Mouse (Mus musculus) adrenal gland, adult 2 months (tissue): Measurements from ENCODE around the gene Sema5b. TPM values are rescaled to one million over a fixed set of nuclear protein-coding genes. Genes with fewer than 3 reads are reported as not detected.
"Not testable (repeated sequence)": the region's sequence is repeated elsewhere in the genome, so short reads cannot be mapped to it uniquely, and the experiment has no call there.

Experiments used
- DNase-seq: peaks from one replicate; pipeline ENCODE4 v3.0.0; 2021
- polyA plus RNA-seq: library from polyadenylated mRNA; depleted of rRNA; stranded (reverse); fragments of >200 nt; gene quantifications from 2 replicates; pipeline ENCODE4 v1.2.3, GENCODE M21; 2012
- total RNA-seq, 2 experiments: library from RNA; stranded (reverse); gene quantifications; 2 replicates each; pipeline ENCODE4 v1.2.3; 2021

Gene Sema5b
- total and polyA plus RNA-seq, 3 experiments = 1.5 to 48.9 (median 8.3) TPM

DNA sequence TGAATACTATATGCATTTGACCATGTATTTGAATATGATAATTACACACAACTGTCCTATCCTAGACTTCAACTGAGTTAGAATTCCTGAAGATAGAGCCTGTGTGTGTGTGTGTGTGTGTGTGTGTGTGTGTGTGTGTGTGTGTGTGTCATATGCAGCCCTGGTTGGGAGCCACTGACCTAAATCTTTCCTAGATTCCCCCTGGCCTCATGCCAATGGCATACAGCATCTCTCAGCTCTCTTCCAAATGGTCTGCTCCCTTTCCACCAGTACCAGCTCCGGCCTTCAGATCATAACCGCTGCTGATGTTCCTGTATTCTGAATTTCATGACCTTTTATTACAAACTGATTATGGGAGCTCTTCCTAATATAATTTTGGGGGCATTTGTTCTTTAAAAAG, 8.4 kb downstream of the Sema5b start:
- DNase-seq = no peak

DNA sequence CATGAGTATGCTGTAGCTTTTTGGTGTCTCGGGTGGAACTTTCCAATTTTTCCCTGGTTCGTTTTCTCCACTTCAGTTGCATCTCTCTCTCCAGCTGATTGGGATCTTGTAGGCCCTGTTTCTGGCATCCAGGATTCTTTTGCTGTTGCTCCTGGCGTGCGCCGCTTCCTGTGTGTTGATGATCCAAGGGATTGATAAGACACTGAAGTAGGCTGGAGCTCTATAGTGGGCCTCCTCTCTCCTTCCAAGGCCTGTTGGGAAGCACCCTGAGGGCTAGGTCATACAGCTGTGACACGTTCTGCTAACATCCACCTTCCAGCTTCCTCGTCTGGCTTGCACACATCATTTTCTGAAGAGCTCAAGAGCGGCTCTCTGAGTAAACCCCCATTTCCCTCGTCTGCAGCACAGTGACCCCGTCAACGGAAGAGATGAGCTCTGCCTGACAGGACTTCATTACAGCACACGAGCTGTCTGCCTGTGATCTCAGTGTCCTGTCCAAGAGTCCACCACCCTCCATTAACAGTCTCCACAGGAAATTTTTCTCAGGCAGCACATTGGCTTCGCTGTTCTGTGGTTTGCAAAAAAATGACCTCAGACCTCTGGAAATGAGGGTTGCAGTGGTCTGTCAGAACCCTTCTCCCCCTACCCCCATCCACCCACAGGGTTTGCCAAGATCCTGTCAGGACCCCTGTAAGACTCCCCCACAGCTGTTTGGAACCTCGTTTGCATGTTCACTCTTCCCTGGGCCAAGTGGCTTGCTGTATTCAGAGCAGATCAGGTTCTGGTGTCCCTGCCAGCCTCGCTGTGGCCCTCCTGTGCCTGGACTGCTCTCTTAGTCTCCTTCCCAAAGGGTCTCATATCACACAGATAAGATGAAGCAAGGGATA, 14.9 kb downstream of the Sema5b start:
- no peak for DNase-seq

DNA sequence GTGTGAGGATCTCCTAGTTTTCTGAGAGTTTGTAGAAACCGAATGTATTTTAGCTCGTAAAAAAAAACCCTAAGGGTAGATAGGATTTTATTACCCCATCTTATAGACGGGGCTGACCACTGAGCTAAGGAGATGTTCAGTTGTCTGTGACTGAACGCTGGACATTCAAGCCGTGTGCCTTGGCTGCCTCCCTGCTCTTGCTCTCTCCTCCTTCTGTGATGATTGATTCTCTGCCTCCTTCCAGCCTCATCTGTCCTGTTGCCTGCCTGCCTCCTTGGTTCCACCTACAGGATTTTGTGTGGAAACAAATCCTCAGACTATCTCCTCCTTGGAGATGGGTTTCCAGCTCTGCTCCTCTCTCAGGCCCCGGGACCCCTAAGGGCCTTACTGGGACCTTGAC, 16.1 kb downstream of the Sema5b start:
- no peak for DNase-seq

DNA sequence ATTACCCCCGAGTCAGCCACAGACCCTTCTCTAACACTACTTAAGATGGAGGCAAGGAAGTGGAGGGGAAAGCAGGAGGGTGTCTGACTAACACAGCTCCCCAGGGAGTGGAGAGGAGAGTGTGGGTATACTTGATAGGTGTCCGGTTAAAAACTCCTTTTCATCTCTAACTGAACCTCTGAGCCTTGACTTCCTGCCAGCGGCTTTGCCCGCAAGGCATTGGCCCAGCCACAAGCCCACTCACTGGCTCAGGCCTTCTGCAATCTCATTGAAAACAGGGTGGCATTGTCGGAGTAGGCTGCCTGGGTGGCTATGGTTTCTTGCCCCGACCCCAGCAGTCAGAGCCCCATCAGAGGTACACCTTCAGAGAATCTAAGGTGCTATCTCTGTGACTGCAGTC, 20.6 kb downstream of the Sema5b start:
- no peak for DNase-seq

DNA sequence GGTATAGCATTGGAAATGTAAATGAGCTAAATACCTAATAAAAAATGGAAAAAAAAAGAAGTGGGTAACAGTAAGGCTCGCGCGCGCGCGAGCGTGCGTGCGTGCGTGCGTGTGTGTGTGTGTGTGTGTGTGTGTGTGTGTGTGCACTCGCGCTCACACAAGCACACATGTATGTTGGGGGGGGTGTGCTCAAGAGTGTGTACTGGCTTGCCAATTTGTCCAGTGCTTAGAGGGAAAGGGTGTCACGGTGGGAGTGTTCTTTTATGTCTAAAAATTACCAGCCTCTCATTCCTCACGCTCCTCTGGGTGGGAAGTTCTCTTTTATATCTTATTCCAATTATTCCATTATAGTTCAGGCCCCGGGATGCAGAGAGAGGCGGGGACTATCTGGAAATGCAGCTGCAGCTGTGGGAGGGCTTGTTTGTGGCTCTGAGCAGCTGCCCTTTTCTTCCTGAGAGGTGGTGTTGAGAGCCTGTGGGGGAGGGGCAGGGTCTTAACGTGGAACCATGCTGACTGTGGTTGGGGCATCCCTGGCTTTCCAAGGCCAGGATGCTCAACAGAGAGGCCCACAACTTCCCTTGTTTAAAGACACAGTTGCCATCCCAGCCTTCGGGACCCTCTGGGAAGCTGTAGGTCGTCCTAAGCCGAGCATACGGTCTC, 23.4 kb downstream of the Sema5b start:
- no peak for DNase-seq

DNA sequence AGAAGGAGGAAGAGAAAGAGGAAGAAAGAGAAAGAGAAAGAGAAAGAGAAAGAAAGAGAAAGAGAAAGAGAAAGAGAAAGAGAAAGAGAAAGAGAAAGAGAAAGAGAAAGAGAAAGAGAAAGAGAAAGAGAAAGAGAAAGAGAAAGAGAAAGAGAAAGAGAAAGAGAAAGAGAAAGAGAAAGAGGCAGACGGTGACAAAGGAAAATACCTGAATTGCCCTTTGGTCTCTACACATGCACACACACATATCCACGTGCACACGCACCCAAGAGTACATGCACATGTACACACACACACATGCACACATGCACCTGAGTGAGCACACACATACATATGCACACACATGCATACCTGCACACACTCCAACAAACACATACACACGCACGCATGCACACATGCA, 24.7 kb downstream of the Sema5b start:
- not testable (repeated sequence) for DNase-seq

DNA sequence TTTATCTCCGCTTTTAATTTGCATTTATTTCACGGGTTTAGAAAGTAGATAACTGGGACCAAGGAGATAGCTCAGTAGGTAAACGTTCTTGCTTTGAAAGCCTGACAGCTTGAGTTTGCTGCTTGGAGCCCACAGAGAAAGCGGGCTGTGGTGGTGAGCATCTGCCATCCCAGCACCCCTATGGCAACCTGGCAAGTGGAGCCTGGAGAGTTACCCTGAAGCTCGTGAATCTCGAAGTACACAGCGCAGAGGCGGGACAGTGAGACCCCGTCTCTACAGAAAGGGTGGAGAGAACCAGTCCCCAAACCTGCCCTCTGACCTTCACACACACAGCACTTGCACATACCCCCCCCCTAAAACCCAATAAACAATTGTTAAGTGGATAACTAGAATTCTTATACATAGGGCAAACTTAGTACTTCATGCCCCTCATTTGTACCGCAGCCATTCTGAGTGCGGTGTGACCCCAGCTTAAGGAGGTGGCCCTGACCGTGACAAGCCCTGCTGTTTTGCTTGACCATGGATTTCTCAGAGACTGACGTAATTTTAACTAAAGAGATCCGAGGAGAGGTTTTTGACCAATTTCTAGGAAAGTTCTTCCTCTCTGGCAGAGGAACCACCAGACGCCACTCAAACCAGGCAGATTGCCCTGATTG, 27.4 kb downstream of the Sema5b start:
- no peak for DNase-seq

DNA sequence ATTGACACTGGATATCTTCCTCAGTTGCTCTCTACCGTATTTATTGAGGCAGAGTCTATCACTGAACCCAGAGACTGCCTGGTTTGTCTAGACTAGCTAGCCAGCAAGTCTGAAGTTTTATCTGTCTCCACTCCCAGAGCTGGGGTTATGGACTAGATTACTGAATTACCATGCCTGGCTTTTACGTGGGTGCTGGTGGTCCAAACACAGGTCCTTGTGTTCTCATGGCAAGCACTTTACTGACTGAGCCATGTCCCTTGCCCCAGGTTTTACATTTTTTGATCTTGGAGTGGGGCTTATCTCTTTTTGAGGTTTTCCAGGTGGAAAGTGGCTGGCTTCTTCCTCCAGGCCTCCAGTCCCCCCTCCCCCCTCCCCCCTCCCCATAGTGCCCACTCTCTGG, 28.4 kb downstream of the Sema5b start:
- no peak for DNase-seq

DNA sequence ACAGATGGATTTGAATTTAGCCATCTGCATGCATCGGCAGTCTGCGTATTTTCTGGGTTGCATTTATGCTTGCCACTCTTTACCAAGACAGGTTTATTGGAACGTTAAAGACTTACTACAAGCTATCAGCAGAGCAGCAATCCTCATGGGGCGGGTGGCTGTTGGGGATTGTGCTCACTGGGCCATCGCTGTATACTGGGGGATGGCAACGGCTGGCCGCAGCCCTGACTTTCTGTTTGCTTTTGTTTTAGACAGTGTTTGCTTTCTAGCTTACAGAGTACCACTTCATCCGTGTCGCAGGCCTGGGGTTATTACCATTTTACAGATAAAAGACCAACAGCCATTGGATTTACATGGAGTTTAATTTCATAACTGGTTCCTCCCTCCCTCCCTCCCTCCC, 28.8 kb downstream of the Sema5b start:
- DNase-seq = no peak

DNA sequence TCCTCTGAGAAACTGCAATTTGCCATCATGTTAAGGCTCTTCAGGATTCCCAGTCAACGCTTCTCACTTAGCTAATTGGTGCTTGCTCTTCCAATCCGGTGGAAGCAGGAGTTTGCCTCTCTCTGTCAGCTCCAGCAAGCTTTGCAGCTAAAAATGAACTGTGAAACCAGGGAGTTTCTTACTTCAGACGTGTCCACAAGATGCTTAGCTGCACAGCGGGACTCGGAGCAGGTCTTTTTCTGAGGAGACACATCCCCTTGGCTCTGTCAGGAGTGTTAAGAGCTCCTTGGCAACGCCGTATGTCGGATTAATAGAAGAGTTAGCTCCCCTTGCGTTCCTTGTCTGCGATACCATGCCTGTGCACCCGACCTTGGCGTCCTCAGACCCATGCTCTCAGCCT, 29.7 kb downstream of the Sema5b start:
- no peak for DNase-seq

DNA sequence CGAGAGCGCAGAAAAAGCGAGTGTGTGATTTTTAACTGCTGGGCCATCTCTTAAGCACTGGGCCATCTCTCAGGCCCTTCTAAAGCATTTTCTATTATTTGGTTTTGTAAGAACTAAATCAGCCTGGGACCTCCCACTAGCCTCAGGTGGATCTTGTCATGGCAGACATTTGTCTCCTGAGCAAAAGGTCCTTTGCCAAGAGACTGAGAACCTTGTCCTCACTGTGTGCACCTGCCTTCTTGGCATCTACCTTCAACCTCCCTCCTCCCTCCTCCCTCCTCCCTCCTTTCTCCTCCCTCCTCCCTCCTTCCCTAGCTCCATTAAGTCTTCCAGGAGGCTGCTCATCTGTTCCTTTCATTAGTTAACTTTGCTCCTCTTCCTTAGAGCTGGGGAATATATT, 32.6 kb downstream of the Sema5b start:
- DNase-seq = no peak

DNA sequence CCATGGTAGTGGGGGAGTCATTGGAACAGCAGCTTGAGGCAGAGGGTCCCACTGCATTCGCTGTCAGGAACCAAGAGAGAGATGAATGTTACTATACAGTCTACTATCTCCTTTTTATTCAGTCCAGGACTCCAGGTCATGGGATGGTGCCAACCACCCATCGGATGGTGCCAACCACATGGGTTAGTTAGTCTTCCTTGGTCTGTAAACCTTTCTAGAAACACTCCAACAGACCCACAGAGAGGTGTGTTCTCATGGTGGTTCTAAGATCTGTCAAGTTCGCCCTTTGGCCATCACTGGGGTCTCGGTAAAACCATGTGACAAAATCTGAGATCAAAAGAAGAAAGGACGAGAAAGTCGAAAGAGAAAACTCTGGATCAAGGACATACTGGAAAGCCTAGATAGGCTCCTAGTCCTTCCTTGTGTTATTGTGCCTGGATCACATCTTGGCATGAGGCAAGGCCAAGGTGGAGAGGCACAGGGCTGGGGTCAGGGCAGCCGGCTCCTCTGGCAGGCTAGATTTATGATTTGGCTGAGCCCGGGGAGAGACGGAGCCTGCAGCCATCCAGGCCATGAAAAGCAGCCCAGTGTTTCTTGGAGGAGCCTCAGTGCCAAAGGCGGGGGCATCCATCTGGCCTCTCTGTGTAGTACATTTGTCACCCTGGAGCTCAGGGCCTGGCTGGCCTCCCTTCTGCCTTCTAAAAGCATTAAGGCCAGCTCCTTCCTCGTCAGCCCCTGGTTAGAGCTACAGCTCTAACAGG, 36.4 kb downstream of the Sema5b start:
- DNase-seq = peak; percentile 59

DNA sequence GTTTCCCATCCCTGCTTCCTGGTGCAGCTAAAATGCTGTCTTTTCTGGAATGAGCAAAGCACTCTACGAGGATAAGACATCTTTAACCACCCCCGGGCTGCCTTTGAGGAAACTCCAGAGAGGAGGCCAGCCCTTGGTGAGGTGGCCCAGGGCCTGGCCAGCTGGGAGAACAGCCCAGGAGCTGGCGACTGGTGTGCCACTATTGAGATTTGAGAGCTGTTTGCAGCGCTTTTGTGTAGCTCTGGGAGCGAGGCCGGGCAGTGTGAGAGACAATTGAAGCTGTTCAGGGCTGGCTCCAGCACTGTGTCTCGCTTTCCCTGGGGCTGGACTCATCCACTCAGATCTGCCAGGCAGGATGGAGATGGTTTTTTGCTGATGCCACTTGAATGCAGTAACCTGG, 40.4 kb downstream of the Sema5b start:
- no peak for DNase-seq

DNA sequence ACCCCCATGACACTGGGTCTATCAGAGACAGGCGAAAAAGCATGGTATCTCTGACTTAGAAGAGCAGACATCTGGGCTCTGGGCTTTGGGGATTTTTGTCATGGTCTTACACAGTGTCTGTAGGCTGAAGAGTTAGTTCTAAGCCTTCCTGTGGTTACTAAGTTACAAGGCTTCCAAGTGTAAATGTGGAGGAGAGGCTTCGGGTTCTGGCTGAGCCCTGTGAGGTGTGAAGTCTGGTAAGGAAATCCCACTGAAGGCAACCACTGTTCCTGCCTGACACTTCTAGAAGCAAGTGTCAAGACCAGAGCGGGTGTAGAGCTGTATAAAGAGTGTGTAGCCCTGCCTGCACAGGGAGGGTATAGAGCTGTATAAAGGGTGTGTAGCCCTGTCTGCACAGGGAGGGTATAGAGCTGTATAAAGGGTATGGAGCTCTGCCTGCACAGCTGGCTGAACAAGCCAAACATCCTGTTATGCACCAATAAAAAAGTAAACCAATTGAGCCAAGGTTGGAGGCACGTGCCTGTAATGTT, 42.7 kb downstream of the Sema5b start:
- no peak for DNase-seq

DNA sequence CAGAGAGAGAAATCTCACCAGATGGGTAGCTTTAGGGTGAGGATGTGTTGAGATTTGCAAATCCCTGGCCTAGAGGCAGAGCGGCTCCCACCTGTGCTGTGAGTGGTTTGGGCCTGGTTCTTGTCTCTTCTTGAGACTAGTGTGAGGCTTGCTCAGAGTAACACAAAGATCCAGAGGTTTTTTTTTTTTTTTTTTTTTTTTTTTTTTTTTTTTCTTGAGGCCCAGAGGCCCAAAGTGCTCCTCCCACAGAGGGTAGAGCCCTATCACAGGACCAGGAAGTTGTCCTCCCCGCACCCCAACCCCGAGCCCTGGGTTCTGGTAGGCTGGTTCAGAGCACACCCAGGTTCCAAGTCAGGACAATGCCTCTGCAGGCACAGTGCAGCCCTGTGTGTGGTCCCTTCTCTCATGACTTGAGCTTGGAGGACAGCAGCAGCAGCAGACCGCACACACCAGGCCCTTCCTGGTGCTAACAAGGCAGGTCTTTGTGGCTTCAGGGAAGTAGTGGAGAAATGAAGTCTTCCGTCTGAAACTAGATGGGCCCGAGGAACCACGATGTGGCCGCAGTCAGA, 44.3 kb downstream of the Sema5b start:
- DNase-seq = no peak

DNA sequence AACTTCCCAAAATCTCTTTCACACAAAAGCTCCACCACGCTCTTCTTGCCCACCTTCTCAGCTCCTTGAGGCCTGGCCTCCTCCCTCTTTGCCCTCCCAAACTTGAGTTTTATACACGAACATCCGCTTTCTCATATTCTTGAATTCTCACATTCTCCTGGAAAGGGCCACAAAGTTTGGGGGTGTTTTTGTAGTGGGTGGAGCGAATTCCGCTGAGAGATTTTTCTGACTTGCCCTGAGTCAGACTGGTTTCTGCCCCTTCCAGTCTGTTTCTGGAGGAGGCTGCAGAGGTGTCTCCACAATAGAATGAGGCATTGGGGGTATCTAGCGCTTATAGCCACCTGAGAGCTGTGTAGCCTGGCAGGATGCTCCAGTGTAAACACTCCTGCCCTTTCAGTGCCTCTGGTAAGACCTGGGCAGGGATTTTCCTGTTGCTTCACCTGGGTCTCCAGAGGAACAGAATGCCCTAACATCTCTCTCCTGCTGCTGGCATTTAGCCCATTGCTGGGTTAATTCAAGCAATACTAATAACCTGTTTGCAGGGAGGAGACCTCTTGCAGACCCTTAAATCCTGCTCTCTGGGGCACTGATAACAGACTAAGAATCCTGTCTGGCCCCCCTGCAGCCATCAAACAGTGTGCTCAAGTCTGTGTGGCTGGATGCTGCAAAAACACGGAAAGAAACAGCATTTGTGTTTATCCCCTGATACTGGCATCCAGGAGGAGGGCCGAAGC, 46.3 kb downstream of the Sema5b start:
- DNase-seq = no peak

DNA sequence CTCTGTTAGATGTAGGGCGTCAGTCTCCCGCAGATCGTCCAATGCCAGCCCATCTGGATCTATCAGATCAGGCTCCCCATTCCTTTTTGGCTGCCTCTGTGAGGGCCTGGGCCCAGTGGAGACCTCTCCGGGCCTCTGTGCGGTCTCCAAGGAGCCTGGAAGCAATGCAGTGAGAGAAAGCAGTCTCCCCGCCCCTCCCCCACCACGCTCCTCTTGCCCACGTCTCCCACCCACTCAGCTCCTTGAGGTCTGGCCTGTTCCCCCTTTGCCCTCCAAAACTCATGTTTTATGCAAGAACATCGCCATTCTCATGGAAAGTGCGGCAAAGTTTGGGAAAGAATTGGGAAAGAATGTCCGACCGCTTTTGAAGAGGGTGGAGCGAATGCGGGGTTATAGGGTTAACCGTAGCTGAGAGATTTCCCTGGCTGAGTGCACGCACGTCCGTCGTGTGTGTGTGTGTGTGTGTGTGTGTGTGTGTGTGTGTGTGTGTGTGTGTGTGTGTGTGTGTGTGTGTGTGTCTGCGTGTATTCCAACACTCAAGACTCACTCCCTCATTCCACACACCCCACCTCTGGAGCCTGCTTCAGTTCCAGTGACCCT, 47.0 kb downstream of the Sema5b start:
- DNase-seq = no peak

DNA sequence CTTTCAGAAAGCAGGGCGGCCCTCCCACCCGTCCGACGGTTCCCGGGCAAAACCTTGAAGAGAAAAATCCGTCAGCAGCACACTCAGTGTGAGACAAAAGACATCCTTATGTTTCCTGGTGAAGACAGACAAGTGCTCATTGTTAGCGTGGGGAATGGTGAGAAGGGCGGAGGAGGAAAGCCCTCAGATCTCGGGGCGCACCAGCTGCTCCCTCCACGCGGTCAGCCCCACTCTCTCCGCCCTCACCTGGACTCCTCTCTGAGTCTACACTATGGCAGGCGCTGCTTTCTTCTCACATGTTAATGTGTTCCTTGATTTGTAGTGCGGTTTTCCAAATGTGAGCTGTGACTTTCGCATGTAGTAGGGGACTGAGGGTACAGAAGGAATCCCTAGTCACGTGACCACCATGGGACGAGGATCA, 47.8 kb downstream of the Sema5b start:
- no peak for DNase-seq

DNA sequence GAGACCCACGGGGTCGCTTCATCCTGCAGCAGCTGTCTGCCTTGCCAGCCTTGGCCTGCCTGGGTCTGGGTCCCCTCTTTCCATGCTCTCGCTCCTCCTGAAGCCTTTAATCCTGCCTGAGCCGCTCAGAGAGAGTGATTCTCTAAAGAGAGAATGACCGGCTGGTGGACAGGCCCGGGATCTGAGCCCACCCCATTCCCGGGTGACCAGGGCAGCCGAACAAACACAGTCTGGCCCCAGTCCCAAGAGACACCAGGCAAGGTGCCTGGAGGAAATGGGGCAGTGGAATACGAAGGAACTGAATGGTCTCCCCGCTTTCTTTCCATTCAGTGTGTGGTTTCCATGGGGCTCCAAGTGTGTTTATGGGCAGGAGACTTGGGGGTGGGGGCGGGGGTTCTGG, 50.8 kb downstream of the Sema5b start:
- no peak for DNase-seq

DNA sequence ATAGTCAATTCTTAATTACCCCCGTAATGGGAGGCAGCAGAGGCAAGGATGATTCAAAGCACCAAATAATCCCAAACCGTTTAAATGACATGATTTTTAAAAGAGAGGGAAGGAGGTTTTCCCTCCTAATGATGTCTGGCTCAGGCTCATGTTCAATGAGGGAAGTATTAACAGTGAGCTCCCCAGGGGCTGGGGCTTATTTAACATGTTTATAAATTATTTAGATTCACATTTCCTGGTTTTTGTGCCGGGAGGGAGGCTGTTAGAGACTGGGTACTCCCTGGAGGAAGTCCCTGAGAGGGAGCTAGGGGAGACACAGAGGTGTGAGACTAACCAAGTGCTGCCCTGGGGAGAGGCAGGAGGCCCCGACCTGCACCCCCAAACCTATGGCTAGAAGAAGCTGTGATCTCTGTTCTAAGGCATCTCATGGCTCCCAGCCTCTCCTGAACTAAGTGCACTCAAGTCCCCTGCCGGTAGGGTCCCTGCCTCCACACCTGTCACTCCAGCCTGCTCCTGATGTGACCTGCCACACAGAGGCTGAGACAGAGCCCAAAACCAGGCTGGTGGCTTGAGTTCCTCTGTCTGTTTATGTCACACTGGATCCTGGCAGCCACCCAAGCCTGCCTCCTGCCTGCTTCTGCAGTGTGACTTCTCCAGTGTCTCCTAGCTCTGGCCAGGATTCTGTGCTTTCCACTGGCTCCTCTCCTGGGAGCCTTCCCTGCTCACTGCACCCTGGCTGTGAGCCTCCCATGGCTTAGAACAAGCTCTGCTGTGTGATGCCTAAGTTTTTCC, 51.5 kb downstream of the Sema5b start:
- DNase-seq = peak; percentile 14
